Mouse (Mus musculus) macrophage (primary cell): ENCODE data around the gene Trappc6a. TPM values are rescaled to one million over a fixed set of nuclear protein-coding genes. Genes with fewer than 3 reads are reported as not detected.
A peak's percentile ranks its signal among the peaks of the same experiment; 100 is the strongest.

Experiments
- H3K27ac ChIP-seq: fragments of 350-480 bp; formaldehyde crosslinking; 2 replicates; pipeline ENCODE4 v1.9.0; 2021
- H3K36me3 ChIP-seq: fragments of 350-480 bp; formaldehyde crosslinking; 2 replicates; pipeline ENCODE4 v1.9.0; 2021; ENCODE audit errors: inconsistent target
- H3K4me3 ChIP-seq: fragments of 350-480 bp; formaldehyde crosslinking; 2 replicates; pipeline ENCODE4 v1.9.0; 2021; ENCODE audit errors: inconsistent target
- H3K79me2 ChIP-seq: fragments of 350-480 bp; formaldehyde crosslinking; 2 replicates; pipeline ENCODE4 v1.9.0; 2021; ENCODE audit errors: inconsistent target
- WGBS: methylation state at CpG from one replicate; pipeline ENCODE4 v1.1.7; 2026; ENCODE audit warnings: inconsistent platforms; ENCODE audit not compliant: missing documents; 5-methylcytosine and 5-hydroxymethylcytosine counted together
- polyA plus RNA-seq: library from polyadenylated mRNA; stranded (reverse); fragments of 250-400 nt; gene quantifications from 3 replicates; pipeline ENCODE4 v1.2.4, GENCODE M21; 2018; ENCODE audit warnings: inconsistent platforms

Trappc6a gene
- polyA plus RNA-seq, 1 experiment from 2014 or later, result 9.4 TPM

DNA sequence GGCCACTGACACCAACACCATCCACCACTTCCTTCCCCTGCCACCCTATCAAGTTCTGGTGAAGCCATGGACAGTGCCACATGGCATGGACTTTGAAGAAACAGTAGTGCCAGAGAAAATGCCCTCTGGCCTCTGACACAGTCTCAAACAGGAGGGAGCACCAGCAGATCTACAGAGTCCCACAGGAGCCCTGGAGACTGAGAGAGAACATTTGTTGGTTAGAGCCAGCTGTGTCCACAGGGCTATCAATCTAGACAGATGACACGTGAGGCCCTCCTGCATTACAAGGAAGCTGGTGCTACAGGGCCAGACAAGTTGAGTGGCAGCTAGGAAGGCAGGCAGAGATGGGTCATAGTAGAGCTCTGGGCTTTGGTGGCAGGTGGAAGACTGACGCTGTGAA lies 44.2 kb downstream of the Trappc6a start:
- Histone ChIP-seq H3K36me3 (0 out of 2 replicates have a peak, but pooled peaks cover 6% of the 10 kb centered on the region), H3K27ac (no peak overlapping the region), H3K79me2 (peaks cover 100% of the 10 kb centered on the region), H3K4me3 (no peak overlapping the region)
- WGBS, result 55% methylated on average over 2 of the region's 2 CpGs

DNA sequence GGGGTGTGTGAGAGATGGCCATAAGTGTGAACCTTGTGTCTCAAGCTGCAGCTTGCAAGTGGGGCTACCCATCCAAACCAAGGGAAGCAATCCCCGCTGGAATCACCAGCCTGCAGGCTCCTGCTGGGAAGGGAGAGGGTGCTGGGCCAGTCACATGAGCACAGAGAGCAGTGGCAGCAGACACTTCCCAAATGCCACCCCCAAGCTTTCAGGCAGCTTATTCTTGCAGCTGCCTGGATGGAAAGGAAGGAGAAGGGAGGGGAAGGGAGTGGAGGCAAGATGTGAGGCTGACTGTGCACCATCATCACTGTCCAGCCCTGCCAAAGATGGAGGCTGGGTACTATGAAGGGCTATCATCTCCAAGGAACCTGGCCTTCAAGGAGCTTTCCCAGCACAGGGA lies 46.0 kb downstream of the Trappc6a start:
- Histone ChIP-seq H3K27ac (no peak overlapping the region), H3K79me2 (peaks cover 100% of the 10 kb centered on the region), H3K36me3 (0 out of 2 replicates have a peak, but pooled peaks cover 6% of the 10 kb centered on the region), H3K4me3 (no peak overlapping the region)
- whole genome bisulfite sequencing, result 100% methylated on average over 1 of the region's 1 CpGs

DNA sequence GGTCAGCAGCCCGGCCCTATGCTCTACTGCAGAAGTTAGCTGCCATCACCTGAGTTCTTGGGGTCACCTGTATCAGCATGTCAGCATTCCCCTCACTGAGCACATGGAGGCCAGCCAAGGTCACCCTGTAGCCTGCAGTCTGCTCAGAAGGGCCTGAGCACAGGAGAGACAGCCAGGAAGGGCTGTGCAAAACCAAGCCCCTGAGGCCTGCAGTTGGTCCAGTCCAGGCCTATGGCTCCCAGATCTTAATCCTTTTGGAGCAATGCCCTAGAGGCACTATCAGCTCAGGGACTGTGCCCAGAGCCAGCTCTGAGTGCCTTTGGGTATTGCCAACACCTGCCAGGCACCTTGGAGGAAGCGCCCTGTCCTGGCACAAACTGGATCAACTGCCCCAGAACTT lies 48.9 kb downstream of the Trappc6a start:
- Histone ChIP-seq H3K4me3 (no peak overlapping the region), H3K36me3 (0 out of 2 replicates have a peak, but pooled peaks cover 6% of the 10 kb centered on the region), H3K27ac (no peak overlapping the region), H3K79me2 (peaks cover 97% of the 10 kb centered on the region)
- 93% methylated on average over 2 of the region's 2 CpGs for WGBS

DNA sequence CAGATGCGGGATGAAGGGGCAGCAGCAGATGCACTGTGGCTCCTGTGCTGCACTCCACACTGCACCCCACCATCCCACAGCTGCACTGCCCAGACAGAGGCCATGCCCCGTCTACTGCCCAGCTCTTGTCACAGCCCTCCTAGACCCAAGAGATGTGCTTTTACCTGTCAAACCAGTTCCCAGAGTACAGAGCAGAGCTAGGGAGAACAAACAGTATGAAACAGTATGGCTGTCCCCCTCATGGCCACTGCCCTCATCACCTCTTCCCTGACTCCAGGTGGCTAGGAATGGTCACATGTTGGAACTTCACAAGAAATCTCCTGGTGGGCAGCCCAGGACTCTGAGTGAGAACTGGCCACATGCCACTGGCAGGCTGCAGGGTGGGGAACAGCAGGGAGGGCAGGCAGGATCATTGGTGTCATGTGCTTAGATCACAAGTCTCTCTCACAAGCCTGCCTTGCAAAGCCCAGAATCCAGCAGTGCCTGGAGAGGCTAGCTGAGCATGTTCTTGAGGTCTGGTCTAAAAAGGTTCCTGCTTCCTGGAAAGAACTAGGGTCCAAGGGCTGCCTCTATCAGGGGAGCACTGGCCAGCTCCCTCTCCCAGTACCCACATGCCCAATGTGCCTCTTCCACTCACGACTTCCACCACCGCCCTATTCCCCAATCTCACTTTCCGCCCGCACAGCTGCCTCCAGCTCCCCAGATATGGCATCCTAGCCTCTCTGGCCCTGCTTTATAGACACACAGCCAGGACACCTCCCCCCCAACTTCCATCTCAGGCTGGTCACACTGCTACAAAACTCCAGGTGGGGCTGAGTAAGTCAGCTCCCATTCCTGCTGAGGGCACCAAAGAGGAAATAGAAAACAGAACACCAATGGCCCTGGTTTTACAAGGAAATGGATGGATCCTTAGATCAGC lies 50.0 kb downstream of the Trappc6a start:
- 97% methylated on average over 6 of the region's 6 CpGs for WGBS
- 0 out of 2 replicates have a peak, but pooled peaks cover 4% of the 10 kb centered on the region for H3K36me3 ChIP-seq
- H3K79me2 ChIP-seq, result peaks cover 85% of the 10 kb centered on the region
- H3K4me3 ChIP-seq, result no peak overlapping the region
- peak overlapping the region; percentile 40 for H3K27ac ChIP-seq

DNA sequence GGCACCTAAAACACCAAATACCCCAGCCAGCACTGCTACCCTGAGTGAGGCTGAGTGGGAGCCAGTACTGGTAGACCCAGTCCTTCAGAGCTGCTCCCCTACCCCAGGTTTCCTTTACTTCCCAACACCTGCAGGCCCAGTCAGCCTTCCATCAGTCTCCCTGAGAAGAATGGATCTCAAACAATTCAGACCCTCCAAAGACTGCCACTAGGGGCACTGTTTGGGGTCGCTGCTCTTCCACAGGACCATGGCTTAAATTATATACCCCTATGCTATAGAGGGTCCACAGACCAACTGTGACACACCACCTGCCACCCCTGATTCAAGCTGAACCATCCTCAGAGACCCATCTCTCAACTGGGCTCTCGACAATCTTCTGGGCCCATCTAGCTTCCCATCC lies 50.8 kb downstream of the Trappc6a start:
- H3K27ac ChIP-seq, result peak overlapping the region; percentile 40
- H3K36me3 ChIP-seq, result no peaks in the 10 kb centered on the region
- WGBS, result 70% methylated on average over 2 of the region's 2 CpGs
- peaks cover 78% of the 10 kb centered on the region for H3K79me2 ChIP-seq
- no peak overlapping the region for H3K4me3 ChIP-seq

DNA sequence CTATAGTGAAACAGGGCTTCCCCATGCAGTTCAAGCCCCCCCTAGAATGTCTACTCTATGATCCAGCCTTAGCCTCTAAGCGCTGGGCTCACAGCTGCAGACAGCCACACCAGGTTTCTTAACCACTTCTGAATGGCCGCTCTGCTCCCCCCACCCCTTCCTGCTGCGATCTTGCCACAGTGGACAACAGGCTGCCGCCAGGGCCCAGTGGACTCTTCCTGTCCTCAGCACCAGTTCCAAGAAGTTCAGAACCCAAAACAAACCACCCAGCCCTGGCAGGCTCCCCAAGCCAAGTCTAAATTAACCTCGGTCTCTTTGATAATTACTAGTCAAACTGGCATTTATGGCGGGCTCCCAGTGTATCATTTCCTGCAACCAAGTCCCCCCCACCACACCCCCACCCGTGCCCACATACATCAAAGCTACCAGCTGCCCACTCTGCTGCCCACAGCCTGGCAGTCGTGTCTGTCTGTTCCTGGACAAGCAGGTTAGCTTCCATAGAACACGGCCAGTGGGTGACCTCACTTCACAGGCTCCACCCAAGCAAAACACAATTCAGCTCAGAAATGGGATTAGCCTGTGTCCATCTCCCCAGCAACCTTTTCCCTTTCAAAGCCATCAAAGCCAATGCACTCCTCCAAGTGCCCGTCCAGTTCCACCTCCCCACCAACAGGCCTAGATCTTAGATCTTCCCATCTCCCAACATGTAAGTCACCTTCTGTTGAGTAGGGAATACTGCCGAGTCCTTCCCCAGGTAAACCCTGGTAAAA lies 52.5 kb downstream of the Trappc6a start:
- Histone ChIP-seq H3K36me3 (peaks cover 11% of the 10 kb centered on the region), H3K79me2 (peaks cover 61% of the 10 kb centered on the region), H3K27ac (peak overlapping the region; percentile 50), H3K4me3 (peak overlapping the region; percentile 91)
- WGBS, result 7% methylated on average over 11 of the region's 11 CpGs

DNA sequence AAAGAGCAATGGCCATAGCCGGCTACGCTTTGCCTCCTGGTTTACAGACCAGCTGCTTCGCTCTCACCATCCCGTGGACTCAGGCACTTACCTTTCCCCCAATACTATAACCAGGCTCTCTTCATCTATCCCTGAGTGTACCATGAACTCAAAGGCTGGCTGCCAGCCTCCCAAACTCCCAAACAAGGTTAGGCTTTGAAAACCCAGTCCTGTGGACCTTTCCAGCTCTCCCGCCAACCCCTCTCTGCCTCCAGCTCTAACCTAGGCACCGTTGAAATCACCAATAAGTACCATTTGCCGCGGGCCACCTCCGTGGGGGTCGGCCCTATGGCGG lies 53.2 kb downstream of the Trappc6a start:
- Histone ChIP-seq H3K4me3 (peak overlapping the region; percentile 91), H3K27ac (peak overlapping the region; percentile 50), H3K79me2 (peaks cover 53% of the 10 kb centered on the region), H3K36me3 (peaks cover 11% of the 10 kb centered on the region)
- 0% methylated on average over 11 of the region's 11 CpGs for WGBS

DNA sequence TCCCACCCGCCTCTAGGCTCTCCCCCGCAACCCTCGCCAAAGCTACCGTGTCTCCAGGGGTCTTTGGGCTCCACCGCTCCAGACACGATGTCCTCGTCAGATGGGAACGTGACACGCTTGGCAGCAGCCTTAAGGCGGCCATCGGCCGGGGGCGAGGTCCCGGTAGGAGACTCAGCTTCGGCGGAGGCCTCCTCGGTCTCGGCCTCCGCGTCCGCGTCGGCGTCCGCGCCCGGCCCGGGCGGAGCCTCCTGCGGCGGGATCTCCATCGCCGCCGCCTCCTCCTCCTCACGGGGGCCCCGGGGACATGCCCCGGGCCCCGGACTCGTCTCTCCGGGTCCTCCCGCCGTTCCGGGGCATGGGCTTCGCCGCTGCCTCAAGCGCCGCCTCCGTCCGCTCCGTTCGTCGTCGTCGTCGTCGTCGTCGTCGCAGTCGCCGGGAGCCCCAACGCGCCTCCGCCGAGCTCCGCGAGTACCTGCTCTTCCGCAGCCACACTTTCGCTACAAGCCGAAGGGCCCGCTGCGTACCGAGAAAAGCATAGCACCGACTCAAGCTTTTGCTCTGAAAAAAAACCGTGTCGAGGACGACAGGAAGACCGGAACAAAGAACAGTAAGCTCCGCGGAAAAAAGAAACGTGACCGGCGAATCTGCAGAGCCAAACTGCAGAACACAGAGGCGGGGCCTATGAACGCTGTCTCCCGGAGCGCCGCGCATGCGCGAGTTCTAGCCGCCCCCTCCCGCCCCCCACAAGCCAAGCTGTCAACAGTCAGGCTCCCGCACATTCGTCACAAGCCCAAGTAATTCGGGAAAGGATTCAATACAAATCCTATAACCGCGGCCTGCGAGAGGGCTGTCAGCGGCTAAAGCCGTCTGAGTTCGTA lies 53.8 kb downstream of the Trappc6a start:
- peak overlapping the region; percentile 84 for H3K27ac ChIP-seq
- H3K4me3 ChIP-seq, result peak overlapping the region; percentile 91
- peaks cover 51% of the 10 kb centered on the region for H3K79me2 ChIP-seq
- peaks cover 11% of the 10 kb centered on the region for H3K36me3 ChIP-seq
- 2% methylated on average over 100 of the region's 102 CpGs for WGBS

DNA sequence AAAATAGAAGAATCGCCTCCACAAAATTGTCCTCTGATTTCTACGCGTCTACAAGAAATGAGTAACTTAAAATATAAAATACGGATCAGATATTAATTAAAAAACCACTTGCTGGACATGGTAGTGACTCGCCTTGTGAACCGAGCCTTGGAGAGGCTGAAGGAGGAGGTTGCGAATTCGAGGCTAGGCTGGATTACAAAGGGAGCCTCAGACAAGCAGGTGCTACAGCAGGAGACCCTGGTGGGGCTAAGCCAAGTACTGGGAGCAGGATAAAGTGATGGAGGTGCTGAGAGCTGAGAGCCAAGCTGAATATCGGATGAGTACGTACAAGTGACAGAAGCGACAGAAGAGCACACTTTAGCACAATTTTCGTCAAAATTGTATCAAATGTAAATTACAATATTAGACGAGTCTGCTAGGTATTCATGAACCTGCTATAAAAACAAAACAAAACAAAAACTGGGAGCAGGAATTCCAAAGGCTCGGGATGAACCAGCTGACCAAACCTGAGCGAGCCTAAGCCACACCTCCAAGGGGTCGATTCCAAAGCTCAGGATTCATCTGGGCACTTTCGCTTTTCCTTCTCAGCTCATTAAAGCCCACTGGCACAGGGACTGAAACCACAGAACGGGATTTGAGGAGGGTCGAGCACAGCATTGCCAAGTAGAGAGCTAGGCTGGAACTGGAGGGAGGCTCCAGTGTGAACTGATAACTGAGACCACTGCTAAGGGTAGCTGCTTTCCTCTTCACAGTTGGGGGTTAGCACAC lies 54.6 kb downstream of the Trappc6a start, which contains the start of gene Ppp1r37:
Gene Ppp1r37, minus strand, starts transcription at position 434 of the 768 bp plus-strand sequence.
- peaks cover 11% of the 10 kb centered on the region for H3K36me3 ChIP-seq
- peak within 1 kb of the TSS; percentile 84 for H3K27ac ChIP-seq

DNA sequence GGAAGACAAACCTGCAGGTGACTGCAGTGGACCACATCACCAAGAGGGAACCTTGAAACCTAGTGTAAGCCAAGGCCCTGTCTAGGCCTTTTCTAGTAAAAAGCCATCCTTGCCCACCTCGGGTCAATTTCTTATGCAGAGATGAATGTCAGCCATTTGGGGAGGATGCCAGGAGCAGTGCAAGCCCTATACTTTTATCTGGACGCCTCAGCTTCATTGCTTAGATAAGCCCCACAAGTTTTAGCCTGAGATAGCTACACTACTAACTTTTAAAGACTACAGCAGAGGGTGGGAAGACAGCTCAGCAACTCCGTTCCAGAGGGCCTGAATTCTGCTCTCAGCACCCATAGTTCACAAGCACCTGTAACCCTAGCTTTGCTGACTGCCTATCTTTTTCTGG lies 55.7 kb downstream of the Trappc6a start:
- Histone ChIP-seq H3K27ac (no peak overlapping the region), H3K4me3 (no peak overlapping the region), H3K36me3 (peaks cover 15% of the 10 kb centered on the region), H3K79me2 (peaks cover 51% of the 10 kb centered on the region)
- 86% methylated on average over 3 of the region's 3 CpGs for whole genome bisulfite sequencing

More for the DNA sequence above, 54.6 kb downstream of the Trappc6a start, which contains the start of gene Ppp1r37:
- 2% methylated on average over 19 of the region's 19 CpGs for WGBS
- Histone ChIP-seq H3K79me2 (peaks cover 51% of the 10 kb centered on the region), H3K4me3 (peak within 1 kb of the TSS; percentile 44)

DNA sequence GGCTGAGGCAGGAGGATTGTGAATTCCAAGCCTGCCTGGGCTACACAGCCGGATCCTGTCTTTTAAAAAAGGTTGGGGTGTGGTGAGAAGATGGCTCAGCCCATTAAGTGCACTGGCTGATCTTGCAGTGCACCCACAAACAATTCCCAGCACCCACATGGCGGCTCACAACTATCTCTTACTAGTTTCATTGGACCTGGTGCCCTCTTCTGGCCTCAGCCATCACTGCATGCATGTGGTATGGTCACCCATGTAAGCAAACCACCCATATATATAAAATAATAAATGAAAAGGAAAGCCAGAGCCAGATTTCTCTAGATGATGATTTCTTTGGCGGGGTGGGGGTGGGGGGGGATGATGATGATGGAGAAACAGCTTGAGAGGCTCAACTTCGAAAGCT lies 56.3 kb downstream of the Trappc6a start:
- H3K4me3 ChIP-seq, result no peak overlapping the region
- 94% methylated on average over 2 of the region's 4 CpGs for WGBS
- peaks cover 51% of the 10 kb centered on the region for H3K79me2 ChIP-seq
- H3K36me3 ChIP-seq, result peaks cover 20% of the 10 kb centered on the region
- no peak overlapping the region for H3K27ac ChIP-seq
